Mouse (Mus musculus) liver, adult 2 months (tissue): Measurements from ENCODE around the gene Rab1b. TPM values are rescaled to one million over a fixed set of nuclear protein-coding genes. Genes with fewer than 3 reads are reported as not detected.
A peak's percentile ranks its signal among the peaks of the same experiment; 100 is the strongest.

Source experiments
- DNase-seq: peaks from one replicate; pipeline ENCODE4 v3.0.0-alpha.2; 2011; ENCODE audit warnings: low read depth, low spot score; ENCODE audit errors: extremely low read depth
- H3K27ac ChIP-seq: fragments of 200-500 bp; replicated peaks from 2 replicates; pipeline ENCODE4 v1.5.1; 2012; ENCODE audit warnings: low read depth, mild to moderate bottlenecking, control low read depth, inconsistent platforms, low read length; ENCODE audit not compliant: insufficient read depth
- H3K27me3 ChIP-seq: fragments of 200-500 bp; 2 replicates; pipeline ENCODE4 v1.6.1; 2012; ENCODE audit warnings: mild to moderate bottlenecking, moderate library complexity, low read length, inconsistent platforms; ENCODE audit not compliant: control insufficient read depth, insufficient read depth
- H3K36me3 ChIP-seq: fragments of 200-500 bp; 2 replicates; pipeline ENCODE4 v1.6.1; 2012; ENCODE audit warnings: low read length, inconsistent platforms; ENCODE audit not compliant: control insufficient read depth, insufficient read depth
- H3K4me1 ChIP-seq: fragments of 200-500 bp; 2 replicates; pipeline ENCODE4 v1.6.1; 2011; ENCODE audit warnings: low read length; ENCODE audit not compliant: control insufficient read depth, insufficient read depth
- H3K4me3 ChIP-seq: fragments of 200-500 bp; 2 replicates; pipeline ENCODE4 v1.5.1; 2011; ENCODE audit warnings: low read depth, mild to moderate bottlenecking, control low read depth, low read length, moderate library complexity; ENCODE audit not compliant: insufficient read depth
- H3K79me2 ChIP-seq: fragments of 200-500 bp; 2 replicates; pipeline ENCODE4 v1.6.1; 2012; ENCODE audit warnings: inconsistent platforms, mild to moderate bottlenecking, low read length, moderate library complexity; ENCODE audit not compliant: control insufficient read depth, insufficient read depth
- H3K9ac ChIP-seq: fragments of 200-500 bp; 2 replicates; pipeline ENCODE4 v1.6.1; 2012; ENCODE audit warnings: low read depth, mild to moderate bottlenecking, control low read depth, inconsistent platforms, low read length
- CTCF ChIP-seq: fragments of 200-500 bp; IDR thresholded peaks from 2 replicates; pipeline ENCODE4 v1.5.1; 2011; ENCODE audit warnings: low read depth, low read length, control low read depth
- POLR2A ChIP-seq: fragments of 200-500 bp; IDR thresholded peaks from 2 replicates; pipeline ENCODE4 v1.6.1; 2011; ENCODE audit warnings: low read length, control low read depth; ENCODE audit not compliant: insufficient read depth; ENCODE audit errors: extremely low read depth
- WGBS: fragments of 180-500 bp; shearing (Covaris S2); methylation state at CpG from one replicate; pipeline ENCODE4 v1.1.7; 2018; 5-methylcytosine and 5-hydroxymethylcytosine counted together
- polyA plus RNA-seq: library from polyadenylated mRNA; depleted of rRNA; stranded (reverse); fragments of >200 nt; gene quantifications from 2 replicates; pipeline ENCODE4 v1.2.3, GENCODE M21; 2012
- total RNA-seq: library from RNA; depleted of rRNA; stranded (reverse); fragments of >200 nt; gene quantifications from 2 replicates; pipeline ENCODE4 v1.2.3, GENCODE M21; 2014

Rab1b gene
- total and polyA plus RNA-seq, 2 experiments = 82.1 to 165 TPM

GRCm38 (mm10) chr19:5118384-5118698 is 11.5 kb upstream of the Rab1b start, which contains the start of gene Klc2:
Klc2 (minus strand) TSS chr19:5118560.
- Histone ChIP-seq H3K27ac (peak within 1 kb of the TSS; percentile 10; the same call in 1 of the 2 replicates), H3K36me3 (no peaks in the 10 kb centered on the region), H3K4me3 (peak within 1 kb of the TSS; percentile 76), H3K79me2 (no peaks in the 10 kb centered on the region), H3K4me1 (0 out of 2 replicates have a peak, but pooled peaks cover 2% of the 10 kb centered on the region), H3K9ac (peak within 1 kb of the TSS; percentile 76), H3K27me3 (no peaks in the 10 kb centered on the region)
- DNase-seq = no peak
- 4% methylated on average over 18 of the region's 18 CpGs for WGBS
- TF ChIP-seq POLR2A (no peak), CTCF (no peak)

GRCm38 (mm10) chr19:5117494-5118383 is 10.9 kb upstream of the Rab1b start:
- Histone ChIP-seq H3K27me3 (no peaks in the 10 kb centered on the region), H3K36me3 (no peaks in the 10 kb centered on the region)

GRCm38 (mm10) chr19:5113783-5114182 is 6.9 kb upstream of the Rab1b start:
- Histone ChIP-seq H3K27ac (no peak overlapping the region), H3K36me3 (no peaks in the 10 kb centered on the region), H3K4me3 (no peak overlapping the region), H3K9ac (no peak overlapping the region), H3K4me1 (0 out of 2 replicates have a peak, but pooled peaks cover 2% of the 10 kb centered on the region), H3K27me3 (no peaks in the 10 kb centered on the region), H3K79me2 (no peaks in the 10 kb centered on the region)
- DNase-seq = no peak
- TF ChIP-seq CTCF (no peak), POLR2A (no peak)
- WGBS = 97% methylated on average over 7 of the region's 7 CpGs

More at GRCm38 (mm10) chr19:5117494-5118383, 10.9 kb upstream of the Rab1b start:
- Histone ChIP-seq H3K27ac (peak overlapping the region; percentile 10; the same call in 1 of the 2 replicates), H3K4me1 (0 out of 2 replicates have a peak, but pooled peaks cover 2% of the 10 kb centered on the region), H3K79me2 (no peaks in the 10 kb centered on the region), H3K9ac (peak overlapping the region; percentile 76), H3K4me3 (peak overlapping the region; percentile 76)
- DNase-seq = peak; percentile 54
- under 1% methylated on average over 79 of the region's 83 CpGs for WGBS
- TF ChIP-seq POLR2A (0 out of 2 replicates have a peak, but pooled peaks have one; percentile 9), CTCF (peak; percentile 89)

GRCm38 (mm10) chr19:5109659-5110453 is 3.0 kb upstream of the Rab1b start:
- Histone ChIP-seq H3K4me1 (peaks cover 3% of the 10 kb centered on the region), H3K27ac (no peak overlapping the region), H3K4me3 (no peak overlapping the region), H3K79me2 (no peaks in the 10 kb centered on the region; the same call in 1 of the 2 replicates), H3K27me3 (no peaks in the 10 kb centered on the region), H3K36me3 (no peaks in the 10 kb centered on the region), H3K9ac (no peak overlapping the region)
- 83% methylated on average over 19 of the region's 19 CpGs for WGBS
- no peak for DNase-seq
- TF ChIP-seq POLR2A (no peak), CTCF (peak; percentile 52)

DNA sequence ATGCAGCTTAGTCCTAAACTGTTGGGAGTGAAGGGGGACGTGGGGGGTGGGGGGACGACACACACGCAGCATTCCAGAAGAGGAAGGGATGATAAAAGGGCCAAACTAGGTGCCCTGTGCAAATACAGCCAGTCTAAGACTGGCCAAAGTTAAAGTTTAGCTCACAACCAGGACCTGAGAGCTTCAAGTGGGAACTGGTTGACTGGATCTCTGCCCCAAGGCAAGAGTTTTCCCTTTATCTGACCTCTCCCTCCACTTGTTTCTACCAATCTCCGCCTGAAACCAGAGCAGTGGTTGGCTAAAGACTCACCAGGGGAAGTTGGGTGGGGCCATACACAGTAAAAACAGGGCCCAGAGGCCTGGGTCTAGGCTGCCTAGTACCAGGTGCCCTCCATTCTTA is 1.8 kb upstream of the Rab1b start:
- no peak for TF ChIP-seq POLR2A
- TF ChIP-seq CTCF = no peak
- peak; percentile 40 for DNase-seq
- Histone ChIP-seq H3K4me3 (no peak overlapping the region), H3K27me3 (no peaks in the 10 kb centered on the region), H3K79me2 (no peaks in the 10 kb centered on the region; the same call in 1 of the 2 replicates), H3K27ac (no peak overlapping the region), H3K9ac (no peak overlapping the region), H3K36me3 (peaks cover 4% of the 10 kb centered on the region; the same call in 1 of the 2 replicates), H3K4me1 (peaks cover 3% of the 10 kb centered on the region)
- 40% methylated on average over 4 of the region's 4 CpGs for WGBS
